Mouse (Mus musculus) forebrain, postnatal 0 days (tissue): Measurements from ENCODE around the gene Ppme1. TPM values are rescaled to one million over a fixed set of nuclear protein-coding genes. Genes with fewer than 3 reads are reported as not detected.

Source experiments
- ATAC-seq: fragments of 200-750 bp; cut with Nextera tagmentation; 2 replicates; pipeline ENCODE4 v1.8.0; 2017; ENCODE audit warnings: mild to moderate bottlenecking, moderate library complexity
- DNase-seq: peaks from one replicate; pipeline ENCODE4 v3.0.0-alpha.2; 2015
- H3K27ac ChIP-seq: fragments of 300-500 bp; sonication (generic); 2 replicates; pipeline ENCODE4 v1.5.1; 2014; ENCODE audit warnings: low read depth, mild to moderate bottlenecking, antibody characterized with exemption, low read length, moderate library complexity, mixed read lengths
- H3K27me3 ChIP-seq: fragments of 300-500 bp; sonication (generic); 2 replicates; pipeline ENCODE4 v1.6.1; 2014; ENCODE audit warnings: mild to moderate bottlenecking, low read length, mixed read lengths; ENCODE audit not compliant: insufficient read depth
- H3K36me3 ChIP-seq: fragments of 300-500 bp; sonication (generic); 2 replicates; pipeline ENCODE4 v1.6.1; 2014; ENCODE audit warnings: mild to moderate bottlenecking, moderate library complexity; ENCODE audit not compliant: insufficient read depth
- H3K4me1 ChIP-seq: fragments of 300-500 bp; sonication (generic); 2 replicates; pipeline ENCODE4 v1.6.1; 2014; ENCODE audit warnings: antibody characterized with exemption; ENCODE audit not compliant: insufficient read depth
- H3K4me2 ChIP-seq: fragments of 300-500 bp; sonication (generic); 2 replicates; pipeline ENCODE4 v1.6.1; 2014; ENCODE audit warnings: low read depth, mild to moderate bottlenecking, moderate library complexity
- H3K4me3 ChIP-seq: fragments of 300-500 bp; sonication (generic); 2 replicates; pipeline ENCODE4 v1.5.1; 2014; ENCODE audit warnings: low read depth, low read length, mixed read lengths
- H3K9ac ChIP-seq: fragments of 300-500 bp; sonication (generic); 2 replicates; pipeline ENCODE4 v1.6.1; 2014; ENCODE audit warnings: mild to moderate bottlenecking
- H3K9me3 ChIP-seq: fragments of 300-500 bp; sonication (generic); 2 replicates; pipeline ENCODE4 v1.6.1; 2016; ENCODE audit warnings: low read length
- CTCF ChIP-seq: sonication (generic); IDR thresholded peaks from 2 replicates; pipeline ENCODE4 v1.5.1; 2016; ENCODE audit warnings: antibody characterized with exemption, control low read depth, low read depth
- WGBS: fragments of 180-500 bp; shearing (Covaris S2); extraction: QIAGEN DNeasy Blood & Tissue Kit; methylation state at CpG from one replicate; pipeline ENCODE4 v1.1.7; 2014; 5-methylcytosine and 5-hydroxymethylcytosine counted together
- polyA plus RNA-seq: library from polyadenylated mRNA; unstranded; fragments of >200 nt; fragmentation: Nextera tagmentation; extraction: Ambion mirVana; gene quantifications from 2 replicates; pipeline ENCODE4 v1.2.1, GENCODE M21; 2015
- total RNA-seq: library from RNA; depleted of rRNA; stranded (reverse); fragments of >200 nt; gene quantifications from 2 replicates; pipeline ENCODE4 v1.2.3, GENCODE M21; 2014

Ppme1 gene
- total and polyA plus RNA-seq, 2 experiments from 2014 or later: 114 to 142 TPM

DNA sequence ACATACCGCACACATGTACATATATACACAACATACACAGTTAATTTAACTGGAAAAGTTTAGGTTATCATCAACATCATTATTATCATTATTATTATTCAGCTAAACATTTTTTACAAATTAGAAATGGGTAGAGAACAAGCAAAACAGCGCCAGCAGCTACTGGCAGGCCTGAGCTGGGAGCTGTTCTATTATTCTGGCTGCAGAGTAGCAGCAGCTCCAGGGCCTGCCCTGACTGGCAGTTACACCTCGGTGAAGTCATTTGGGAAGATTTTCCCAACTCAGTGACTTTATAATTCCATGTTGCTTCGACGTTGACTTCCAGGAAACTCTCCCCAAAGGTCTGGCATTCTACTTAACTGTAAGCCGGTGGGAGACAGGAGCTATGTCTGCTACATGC, 75.4 kb downstream of the Ppme1 start:
- ATAC-seq: no peak
- TF ChIP-seq CTCF: no peak
- H3K36me3 ChIP-seq: no peaks in the 10 kb centered on the region
- 75% methylated on average over 6 of the region's 6 CpGs for WGBS
- H3K9ac ChIP-seq: no peak overlapping the region
- DNase-seq: no peak
- H3K4me3 ChIP-seq: no peak overlapping the region
- H3K27me3 ChIP-seq: no peaks in the 10 kb centered on the region
- H3K27ac ChIP-seq: no peak overlapping the region
- no peak overlapping the region for H3K4me2 ChIP-seq
- H3K4me1 ChIP-seq: no peaks in the 10 kb centered on the region
- no peaks in the 10 kb centered on the region for H3K9me3 ChIP-seq

DNA sequence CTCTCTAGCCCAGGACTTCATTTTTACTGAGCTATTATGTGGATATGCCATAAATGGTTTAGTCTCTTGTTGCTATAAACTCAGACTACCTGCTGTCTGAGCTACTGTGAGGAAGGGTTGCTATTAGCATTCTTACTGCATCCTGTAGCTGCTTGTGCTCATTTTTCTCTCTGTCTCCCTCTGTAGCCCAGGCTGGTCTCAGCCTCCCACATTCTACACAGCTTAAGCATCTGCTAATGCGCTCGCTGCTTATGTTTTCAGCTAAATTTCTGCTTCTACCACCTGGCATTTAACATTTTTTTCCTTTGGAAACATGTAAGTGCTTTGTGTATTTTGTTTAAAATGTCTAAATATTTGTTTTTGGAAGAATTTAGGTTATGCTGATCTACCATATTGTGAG, 76.4 kb downstream of the Ppme1 start:
- H3K27me3 ChIP-seq: no peaks in the 10 kb centered on the region
- no peaks in the 10 kb centered on the region for H3K4me1 ChIP-seq
- H3K9me3 ChIP-seq: no peaks in the 10 kb centered on the region
- WGBS: 62% methylated on average over 2 of the region's 2 CpGs
- no peak overlapping the region for H3K4me3 ChIP-seq
- 0 out of 2 replicates have a peak, but pooled peaks have one; percentile 26 for TF ChIP-seq CTCF
- no peak overlapping the region for H3K9ac ChIP-seq
- no peaks in the 10 kb centered on the region for H3K36me3 ChIP-seq
- DNase-seq (peak; percentile 70), ATAC-seq (peak; percentile 84)
- H3K27ac ChIP-seq: no peak overlapping the region
- no peak overlapping the region for H3K4me2 ChIP-seq

DNA sequence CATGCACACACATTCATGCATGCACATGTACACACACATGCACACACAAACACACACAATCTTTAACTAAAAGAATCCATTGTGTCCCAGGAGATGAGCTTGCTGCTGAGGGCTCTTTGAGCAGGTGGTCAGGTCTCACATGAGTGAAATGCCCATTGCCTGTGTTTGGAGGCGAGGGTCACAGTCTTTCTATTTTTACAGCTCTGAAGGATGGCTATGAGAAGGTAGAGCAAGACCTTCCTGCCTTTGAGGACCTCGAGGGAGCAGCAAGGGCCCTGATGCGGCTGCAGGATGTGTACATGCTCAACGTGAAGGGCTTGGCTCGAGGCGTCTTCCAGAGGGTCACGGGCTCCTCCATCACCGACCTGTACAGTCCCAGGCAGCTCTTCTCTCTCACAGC, 78.6 kb downstream of the Ppme1 start:
- DNase-seq: no peak
- WGBS: 86% methylated on average over 8 of the region's 8 CpGs
- Histone ChIP-seq H3K4me3 (no peak overlapping the region), H3K27ac (no peak overlapping the region), H3K36me3 (no peaks in the 10 kb centered on the region), H3K9ac (no peak overlapping the region), H3K9me3 (no peaks in the 10 kb centered on the region), H3K27me3 (no peaks in the 10 kb centered on the region), H3K4me1 (no peaks in the 10 kb centered on the region), H3K4me2 (no peak overlapping the region)
- TF ChIP-seq CTCF: no peak
- ATAC-seq: no peak

GRCm38 (mm10) chr7:100288622-100289021, 83.5 kb downstream of the Ppme1 start:
- Histone ChIP-seq H3K4me2 (no peak overlapping the region; the same call in 1 of the 2 replicates), H3K9me3 (no peaks in the 10 kb centered on the region), H3K36me3 (no peaks in the 10 kb centered on the region), H3K27ac (no peak overlapping the region), H3K27me3 (peaks cover 10% of the 10 kb centered on the region; the same call in 1 of the 2 replicates), H3K4me1 (no peaks in the 10 kb centered on the region), H3K9ac (no peak overlapping the region), H3K4me3 (no peak overlapping the region)
- no peak for DNase-seq
- no peak for TF ChIP-seq CTCF
- 37% methylated on average over 11 of the region's 11 CpGs for whole genome bisulfite sequencing
- ATAC-seq: no peak

GRCm38 (mm10) chr7:100287748-100288578, 84.1 kb downstream of the Ppme1 start:
- H3K27me3 ChIP-seq: peaks cover 10% of the 10 kb centered on the region; the same call in 1 of the 2 replicates
- DNase-seq: peak; percentile 60
- H3K4me3 ChIP-seq: no peak overlapping the region
- no peaks in the 10 kb centered on the region for H3K4me1 ChIP-seq
- H3K27ac ChIP-seq: no peak overlapping the region
- no peaks in the 10 kb centered on the region for H3K9me3 ChIP-seq
- TF ChIP-seq CTCF: no peak
- H3K9ac ChIP-seq: no peak overlapping the region
- H3K4me2 ChIP-seq: no peak overlapping the region; the same call in 1 of the 2 replicates
- no peaks in the 10 kb centered on the region for H3K36me3 ChIP-seq
- ATAC-seq: no peak
- WGBS: 9% methylated on average over 7 of the region's 7 CpGs

- Histone ChIP-seq H3K4me1 (no peaks in the 10 kb centered on the region), H3K4me3 (peak within 1 kb of the TSS; percentile 46), H3K27me3 (peaks cover 10% of the 10 kb centered on the region; the same call in 1 of the 2 replicates), H3K9me3 (no peaks in the 10 kb centered on the region), H3K27ac (no peak within 1 kb of the TSS), H3K36me3 (no peaks in the 10 kb centered on the region), H3K9ac (peak within 1 kb of the TSS; percentile 43), H3K4me2 (peak within 1 kb of the TSS; percentile 98)
- ATAC-seq (peak; percentile 50; the same call in 1 of the 2 replicates), DNase-seq (no peak)
- peak; percentile 46 for TF ChIP-seq CTCF
- WGBS: under 1% methylated on average over 51 of the region's 53 CpGs
Measured at GRCm38 (mm10) chr7:100285383-100285782, 86.7 kb downstream of the Ppme1 start, which contains the start of gene P4ha3. P4ha3 (plus strand) TSS chr7:100285520.

- H3K27me3 ChIP-seq: peaks cover 10% of the 10 kb centered on the region; the same call in 1 of the 2 replicates
- WGBS: 16% methylated on average over 3 of the region's 3 CpGs
- no peaks in the 10 kb centered on the region for H3K36me3 ChIP-seq
- H3K9me3 ChIP-seq: no peaks in the 10 kb centered on the region
- no peaks in the 10 kb centered on the region for H3K4me1 ChIP-seq
- TF ChIP-seq CTCF: no peak
- H3K4me3 ChIP-seq: no peak overlapping the region
- H3K9ac ChIP-seq: no peak overlapping the region
- no peak overlapping the region for H3K4me2 ChIP-seq
- DNase-seq (peak; percentile 35), ATAC-seq (peak; percentile 38; the same call in 1 of the 2 replicates)
- 0 out of 2 replicates have a peak overlapping the region, but pooled peaks have one; percentile 3 for H3K27ac ChIP-seq
Measured at GRCm38 (mm10) chr7:100283298-100283697, 88.8 kb downstream of the Ppme1 start.
